In the genomic region with DNA sequence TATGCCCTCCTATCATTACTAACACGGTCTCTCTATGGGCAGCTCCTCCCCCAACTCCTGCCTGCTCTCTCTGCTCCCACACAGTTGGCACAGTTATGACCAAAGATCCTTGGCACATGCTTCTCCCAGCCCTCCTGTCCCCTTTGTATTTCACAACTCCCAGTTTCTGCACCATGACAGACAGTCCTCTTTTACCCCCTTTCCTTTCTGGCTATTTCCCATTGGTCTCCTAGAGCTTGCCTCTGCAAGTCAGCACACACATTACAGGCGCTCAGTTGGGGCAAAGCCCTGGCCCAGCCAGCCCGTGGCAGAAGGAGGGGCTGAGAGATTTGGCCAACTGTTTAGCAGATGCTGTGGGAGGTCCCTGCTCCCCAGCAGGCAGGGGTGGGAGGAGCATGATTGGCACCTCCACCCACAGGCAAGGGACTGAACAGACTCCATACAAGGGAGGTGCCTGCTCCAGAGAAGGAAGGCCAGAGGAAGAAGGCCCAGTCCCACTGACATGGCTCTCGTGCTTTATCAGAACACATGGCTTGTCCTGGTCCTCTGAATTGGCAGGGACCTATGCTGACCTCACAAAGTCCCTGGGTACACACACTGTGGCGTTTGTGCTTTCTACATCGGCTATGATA, we compare ENCODE assay signal across 9 mouse cellular contexts.
DNase-seq lines count a peak whose midpoint lies in the region; ATAC-seq and TF ChIP-seq lines count a peak whose summit lies in the region.
"Had no signal": no experiment of that assay in that cellular context is flagged by ENCODE, and none has a peak within 500 bp of the region (broad histone marks: within the 10 kb centered on the region; RNA-seq: fewer than 3 reads in every experiment).

No protein-coding gene starts in this region.

- ATAC-seq in forebrain, embryonic 14.5 days, result peak; percentile 88
- peak; percentile 88 for ATAC-seq in liver, postnatal 0 days
- ATAC-seq: Patski had no signal

- peaks cover 2 to 9% of the 10 kb centered on the region in 2 experiments; a peak in 1 of 4 replicates for H3K4me1 ChIP-seq in ES-E14 (ENCODE audit: control insufficient read depth in 2 of 2, insufficient read depth in 2 of 2, low read length in 2 of 2, poor library complexity in 1 of 2)
- H3K4me1 ChIP-seq in brown adipose tissue, adult 24 weeks (ENCODE audit: control insufficient read depth, insufficient read depth, insufficient read length, low read length), result peaks cover 14% of the 10 kb centered on the region
- peaks cover 45% of the 10 kb centered on the region for H3K4me1 ChIP-seq in forebrain, embryonic 14.5 days (ENCODE audit: control insufficient read depth, insufficient read depth, low read length)
- H3K4me1 ChIP-seq in liver, postnatal 0 days (ENCODE audit: insufficient read depth), result peaks cover 17% of the 10 kb centered on the region

- no peak overlapping the region for H3K27ac ChIP-seq in ES-E14 (ENCODE audit: insufficient read depth, low read depth, low read length, poor library complexity, severe bottlenecking)
- H3K27ac ChIP-seq in brown adipose tissue, adult 24 weeks (replicated peaks; ENCODE audit: low read depth, low read length), result peak overlapping the region; percentile 6; the same call in 1 of the 2 replicates
- peak overlapping the region; percentile 80 for H3K27ac ChIP-seq in forebrain, embryonic 14.5 days (ENCODE audit: low read depth, low read length)
- H3K27ac ChIP-seq in liver, postnatal 0 days (ENCODE audit: low read depth), result 0 out of 2 replicates have a peak overlapping the region, but pooled peaks have one; percentile 29

- no peak overlapping the region for H3K4me3 ChIP-seq in ES-E14 (ENCODE audit: insufficient read depth in 1 of 2, low read depth in 1 of 2, low read length in 2 of 2, poor library complexity in 1 of 2, severe bottlenecking in 1 of 2)
- H3K4me3 ChIP-seq in brown adipose tissue, adult 24 weeks (ENCODE audit: insufficient read depth, low read depth, low read length), result no peak overlapping the region
- no peak overlapping the region for H3K4me3 ChIP-seq in forebrain, embryonic 14.5 days (ENCODE audit: low read depth, low read length)
- H3K4me3 ChIP-seq in liver, postnatal 0 days (ENCODE audit: low read depth, low read length), result no peak overlapping the region

- H3K9ac ChIP-seq in ES-E14 (ENCODE audit: insufficient read depth, low read depth, low read length, poor library complexity, severe bottlenecking), result no peak overlapping the region
- H3K9ac ChIP-seq in forebrain, embryonic 14.5 days (ENCODE audit: low read length), result no peak overlapping the region
- H3K9ac ChIP-seq in liver, postnatal 0 days (replicated peaks), result peak overlapping the region; percentile 26; the same call in 1 of the 2 replicates

- intact Hi-C loops in heart, postnatal 25 days (cut with DNase I), result loop anchor here (2.0 to 5.0 kb wide), 4 partner anchors 17 to 203 kb away; no protein-coding TSS in a partner anchor

- DNase-seq in ES-E14 (ENCODE audit: low read depth, low spot score), result peak; percentile 45
- DNase-seq in forebrain, embryonic 14.5 days (ENCODE audit: low spot score), result peak; percentile 91
- DNase-seq in heart, postnatal 25 days (ENCODE audit: low spot score), result peak; percentile 65
- DNase-seq in layer of hippocampus, adult 8-10 months (ENCODE audit: low spot score in 2 of 2), result peak; percentile 80 to 86
- DNase-seq in liver, postnatal 0 days, result peak; percentile 65
- peak; percentile 75 for DNase-seq in retina, embryonic 14.5 days (ENCODE audit: low spot score)
- no peak for DNase-seq in B cell, adult 2 months

- no peaks in the 10 kb centered on the region for H3K9me3 ChIP-seq in ES-E14 (ENCODE audit: control insufficient read depth, insufficient read depth, low read depth, low read length)
- no peaks in the 10 kb centered on the region for H3K9me3 ChIP-seq in forebrain, embryonic 14.5 days (replicated peaks; ENCODE audit: control insufficient read depth, low read length)
- no peaks in the 10 kb centered on the region for H3K9me3 ChIP-seq in liver, postnatal 0 days (ENCODE audit: low read length)

- no peak overlapping the region for H3K4me2 ChIP-seq in forebrain, embryonic 14.5 days (ENCODE audit: low read length)
- no peak overlapping the region for H3K4me2 ChIP-seq in liver, postnatal 0 days (ENCODE audit: low read depth, low read length)

- TF ChIP-seq EP300 in liver, postnatal 0 days (IDR thresholded peaks at IDR 0.05; ENCODE audit: low read depth), result peak; percentile 41; the same call in 1 of the 2 replicates

- 15% methylated on average over 6 of the region's 6 CpGs for WGBS in forebrain, embryonic 14.5 days
- 26% methylated on average over 6 of the region's 6 CpGs for WGBS in liver, postnatal 0 days (ENCODE audit: insufficient replicate concordance)

- TF ChIP-seq CTCF in liver, postnatal 0 days (IDR thresholded peaks at IDR 0.05; ENCODE audit: low read depth), result no peak

- no peaks in the 10 kb centered on the region for H3K27me3 ChIP-seq in forebrain, embryonic 14.5 days (replicated peaks; ENCODE audit: control insufficient read depth, insufficient read depth, low read length)
- H3K27me3 ChIP-seq in liver, postnatal 0 days (ENCODE audit: insufficient read depth, low read length), result no peaks in the 10 kb centered on the region
- H3K27me3 ChIP-seq: Patski had no signal

- no peaks in the 10 kb centered on the region for H3K36me3 ChIP-seq in ES-E14 (ENCODE audit: control insufficient read depth, insufficient read depth, low read length, poor library complexity, severe bottlenecking)
- H3K36me3 ChIP-seq in forebrain, embryonic 14.5 days (ENCODE audit: control insufficient read depth, insufficient read depth, low read length), result no peaks in the 10 kb centered on the region
- no peaks in the 10 kb centered on the region for H3K36me3 ChIP-seq in liver, postnatal 0 days (replicated peaks; ENCODE audit: insufficient read depth, low read length)

- in situ Hi-C loops in ES-E14 (cut with MboI; ENCODE audit: low sequenced_read_pairs in 2 of 2, unreplicated experiment in 2 of 2), result no loop called here

TF ChIP-seq in ES-E14, 5 proteins besides CTCF, POLR2A, EP300 and RAD21:
- TF ChIP-seq CHD2 (IDR thresholded peaks at IDR 0.05; ENCODE audit: low read depth, low read length) (no peak), ZNF384 (IDR thresholded peaks at IDR 0.05; ENCODE audit: low read depth, low read length) (no peak), MAFK (IDR thresholded peaks at IDR 0.05; ENCODE audit: insufficient read depth, low read depth, low read length) (no peak), ZC3H11A (IDR thresholded peaks at IDR 0.05; ENCODE audit: borderline replicate concordance, low read depth, low read length) (no peak), HCFC1 (IDR thresholded peaks at IDR 0.05; ENCODE audit: borderline replicate concordance, insufficient read depth, low read length) (no peak)

Comparison
In these comparisons a context has a peak if more than half of its experiments do, and no peak if none do; other contexts are left out.
1. DNase-seq: peak in ES-E14 (single experiment), forebrain, embryonic 14.5 days (single experiment), heart, postnatal 25 days (single experiment), layer of hippocampus, adult 8-10 months (2 of 2), liver, postnatal 0 days (single experiment) and retina, embryonic 14.5 days (single experiment); none in B cell, adult 2 months (0 of 2).